Mouse (Mus musculus) C3H10T1/2 (cell line): ENCODE measurements around the gene 1110017D15Rik. TPM values are rescaled to one million over a fixed set of nuclear protein-coding genes. Genes with fewer than 3 reads are reported as not detected.

Source experiments
- polyA plus RNA-seq, 2 experiments: library from polyadenylated mRNA; unstranded; fragments of >200 nt; fragmentation: generic; extraction: Trizol; gene quantifications; one replicate each; pipeline ENCODE4 v1.2.1; 2012; ENCODE audit warnings: missing spikeins in 2 of 2

1110017D15Rik gene
- under 1 TPM; 0.32 to 0.42 TPM for polyA plus RNA-seq

DNA sequence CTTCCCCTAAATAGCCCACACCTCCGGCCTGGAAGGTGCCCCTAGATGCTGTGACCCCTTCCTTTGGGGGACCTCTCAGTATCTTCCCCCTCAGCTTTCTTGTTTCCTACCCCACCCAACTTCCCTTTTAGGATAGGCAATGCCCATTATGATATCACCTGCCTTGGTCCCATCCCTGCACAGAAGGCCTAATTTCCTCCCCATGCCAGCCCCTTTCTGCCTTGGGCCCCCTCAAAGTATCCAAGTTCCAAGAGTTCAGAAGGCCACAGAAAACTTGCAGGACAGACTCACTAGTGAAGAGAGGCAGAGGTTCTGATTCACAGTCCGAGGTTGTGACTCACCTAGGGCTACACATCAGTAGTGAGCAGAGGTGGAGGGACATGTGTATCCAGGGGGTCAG lies at the start of gene 1110017D15Rik:
Gene 1110017D15Rik (minus strand): TSS at position 101 of the 400 bp plus-strand sequence.

DNA sequence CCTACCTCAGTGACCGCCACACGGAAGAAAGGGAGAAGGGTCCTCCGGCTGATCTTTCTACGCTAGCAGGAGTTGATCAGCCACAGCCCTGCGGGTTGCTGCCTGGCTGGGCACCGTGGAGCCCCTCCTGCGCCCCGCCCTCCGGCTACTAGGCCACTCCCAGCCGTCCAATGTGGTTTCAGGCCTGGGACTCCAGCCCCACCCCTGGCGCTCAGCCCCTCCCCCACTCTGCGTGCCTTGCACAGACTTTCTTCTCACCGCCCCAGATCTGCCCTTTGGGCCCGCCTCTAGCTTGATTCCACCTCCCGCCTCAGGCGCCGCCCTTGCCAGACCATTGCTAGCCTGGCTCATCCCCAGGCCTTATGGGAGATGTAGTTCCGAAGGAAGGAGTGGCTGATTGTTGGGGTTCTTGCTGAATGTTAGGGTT lies 14.1 kb downstream of the 1110017D15Rik start, which contains the start of gene AI464131:
Gene AI464131 (minus strand): TSS at position 91 of the 427 bp plus-strand sequence.

DNA sequence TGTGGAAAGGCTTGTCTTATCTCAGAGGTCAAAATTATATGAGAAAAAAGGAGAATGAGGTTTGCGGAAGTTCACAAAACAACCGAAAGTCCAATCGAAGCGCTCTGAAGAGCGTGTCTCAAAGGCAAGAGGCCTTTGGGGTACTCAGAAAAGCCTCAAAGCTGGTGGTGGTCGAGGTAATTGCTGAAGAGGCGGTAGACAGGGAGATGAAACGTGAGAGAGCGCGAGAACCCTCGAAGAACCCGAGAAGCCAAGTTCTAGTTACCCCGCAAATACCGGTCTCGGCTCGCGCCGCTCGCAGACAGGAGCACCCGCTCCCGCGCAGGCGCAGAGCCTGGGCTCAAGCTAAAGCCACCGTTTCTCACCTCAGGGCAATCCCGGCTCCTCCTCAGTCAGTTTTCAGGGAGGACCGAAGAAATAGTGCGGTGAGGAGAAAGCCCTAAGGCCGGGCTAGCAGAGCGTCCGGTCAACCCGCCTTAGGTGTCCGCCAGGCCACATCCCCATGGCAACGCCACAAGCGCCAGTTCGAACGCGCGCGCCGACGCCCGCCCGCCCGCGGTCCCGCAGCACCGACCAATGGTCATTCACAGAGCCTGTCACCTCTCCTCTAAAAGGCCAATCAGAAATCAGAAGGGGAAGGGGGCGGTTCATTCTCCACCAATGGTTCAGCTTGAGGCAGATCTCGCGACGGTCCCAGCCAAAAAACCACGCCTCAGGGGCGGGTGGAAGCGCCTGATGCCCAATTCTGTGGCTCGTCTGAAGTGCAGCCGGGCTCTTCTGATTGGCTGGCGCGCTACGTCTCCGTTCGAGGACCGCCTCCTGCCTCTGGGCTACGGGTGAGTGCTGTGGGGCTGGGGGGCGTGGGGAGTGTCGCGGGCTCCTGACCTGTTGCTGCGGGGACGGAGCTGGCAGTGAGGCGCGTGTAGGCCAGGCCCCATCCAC lies 52.5 kb downstream of the 1110017D15Rik start, which contains the start of the genes Kif24 and Nudt2:
Gene Kif24 (minus strand): TSS at position 543 of the 942 bp plus-strand sequence.
Gene Nudt2 (plus strand): TSS at position 807 of the 942 bp plus-strand sequence.

Other genes starting within 250 kb of the 1110017D15Rik start
- gene Ubap2, start 242.2 kb downstream of the 1110017D15Rik start, polyA plus RNA-seq = 10 to 100 TPM; 45.2 to 65.2 TPM
- gene Dcaf12, start 202.4 kb downstream of the 1110017D15Rik start, polyA plus RNA-seq = 10 to 100 TPM; 12.8 to 21.2 TPM
- 10 to 100 TPM in 1 of 2 experiments, 1 to 10 TPM in 1; 9.8 to 30.3 TPM for gene Ubap1, start 168.3 kb downstream of the 1110017D15Rik start, polyA plus RNA-seq
- gene Kif24, start 52.4 kb downstream of the 1110017D15Rik start, polyA plus RNA-seq = 1 to 10 TPM in 1 of 2 experiments, under 1 TPM in 1; 0.61 to 1.6 TPM
- 10 to 100 TPM in 1 of 2 experiments, 1 to 10 TPM in 1; 8.3 to 51.5 TPM for gene Nudt2, start 52.2 kb downstream of the 1110017D15Rik start, polyA plus RNA-seq
- gene AI464131, start 14.3 kb downstream of the 1110017D15Rik start, polyA plus RNA-seq = 10 to 100 TPM in 1 of 2 experiments, 1 to 10 TPM in 1; 1.2 to 13.2 TPM
- gene Fam219a, start 52.2 kb upstream of the 1110017D15Rik start, polyA plus RNA-seq = 1 to 10 TPM; 2.1 to 8.5 TPM
- gene Dnaic1, start 52.4 kb upstream of the 1110017D15Rik start, polyA plus RNA-seq = not detected
- under 1 TPM; 0.49 to 0.90 TPM for gene Enho, start 123.0 kb upstream of the 1110017D15Rik start, polyA plus RNA-seq
- gene Cntfr, start 179.8 kb upstream of the 1110017D15Rik start, polyA plus RNA-seq = under 1 TPM in 1 of 2 experiments, not detected in 1; 0.05 TPM
- 100 to 1,000 TPM in 1 of 2 experiments, 10 to 100 TPM in 1; 68.7 to 317 TPM for gene Il11ra1, start 182.7 kb upstream of the 1110017D15Rik start, polyA plus RNA-seq
- gene Rpp25l, start 196.2 kb upstream of the 1110017D15Rik start, polyA plus RNA-seq = 10 to 100 TPM; 90.6 to 99.4 TPM
- gene Dctn3, start 205.8 kb upstream of the 1110017D15Rik start, polyA plus RNA-seq = 100 to 1,000 TPM; 122 to 198 TPM
- not detected for gene Arid3c, start 213.8 kb upstream of the 1110017D15Rik start, polyA plus RNA-seq
- 10 to 100 TPM; 20.2 to 55.7 TPM for gene Galt, start 237.9 kb upstream of the 1110017D15Rik start, polyA plus RNA-seq
- gene Sigmar1, start 238.8 kb upstream of the 1110017D15Rik start, polyA plus RNA-seq = 100 to 1,000 TPM in 1 of 2 experiments, 10 to 100 TPM in 1; 77.0 to 110 TPM